Mouse (Mus musculus): ENCODE measurements at regions not wholly inside any gene's neighbourhood (a gene's known extent, or its start where the extent isn't known, plus 50 kb on each side); places are given as distances from the start of the nearest gene placed in this dataset.

DNA sequence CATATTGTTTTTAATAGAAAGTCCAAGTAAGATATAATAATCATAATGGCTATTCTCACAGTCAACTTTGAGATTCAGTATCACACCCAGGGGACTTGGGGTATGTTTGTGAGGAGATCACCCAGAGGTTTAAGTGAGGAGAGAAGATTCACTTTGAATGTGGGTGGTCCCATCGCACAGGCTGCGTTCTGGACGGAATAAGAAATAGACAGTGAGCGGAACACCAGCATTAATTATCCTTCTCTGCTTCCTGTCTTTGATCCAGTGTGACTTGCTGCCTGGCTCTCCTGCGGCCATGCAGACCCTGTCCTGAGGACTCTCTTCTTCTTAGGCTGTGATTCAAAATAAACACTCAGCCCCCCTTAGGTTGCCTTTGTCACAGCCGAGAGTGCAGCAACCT is 60.6 kb upstream of the Kras start:
- no peak for DNase-seq

DNA sequence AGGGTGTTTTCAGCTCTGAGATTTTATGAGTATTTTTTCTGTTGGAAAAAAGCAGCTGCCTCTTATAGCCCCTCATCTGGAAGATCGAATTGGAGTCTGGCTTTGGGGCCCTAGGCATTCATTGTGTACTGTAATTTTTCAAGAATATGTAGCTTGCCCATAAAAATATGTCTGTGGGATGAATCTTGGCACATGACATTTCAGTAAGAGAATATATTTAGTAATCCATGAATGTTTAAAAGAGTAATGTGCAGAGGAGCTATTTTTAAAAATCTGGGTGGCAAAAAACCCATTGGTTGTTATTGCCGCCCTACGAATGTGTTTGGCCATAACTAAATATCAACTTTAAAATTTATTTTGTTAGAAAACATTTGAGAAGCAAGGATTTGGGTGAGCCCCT is 59.0 kb upstream of the Kras start:
- DNase-seq = no peak

DNA sequence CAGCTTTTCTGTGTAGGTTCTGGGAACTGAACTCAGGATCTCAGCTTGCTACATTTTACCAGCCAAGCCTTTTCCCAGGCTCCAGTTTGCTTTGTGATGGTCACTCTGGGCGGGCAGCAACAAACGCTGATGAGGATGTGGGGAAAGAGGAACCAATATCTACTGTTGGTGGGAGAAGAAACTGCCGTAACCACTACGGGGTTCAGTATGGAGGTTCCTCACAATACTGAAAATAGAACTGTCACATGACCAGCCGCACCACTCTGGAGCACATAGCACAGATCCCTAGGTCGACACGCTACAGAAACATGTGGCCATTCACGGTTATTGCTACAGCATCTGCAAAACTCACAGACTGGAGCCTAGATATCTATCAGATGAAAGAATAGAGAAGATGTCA is 57.2 kb upstream of the Kras start:
- peak; percentile 12 for DNase-seq

DNA sequence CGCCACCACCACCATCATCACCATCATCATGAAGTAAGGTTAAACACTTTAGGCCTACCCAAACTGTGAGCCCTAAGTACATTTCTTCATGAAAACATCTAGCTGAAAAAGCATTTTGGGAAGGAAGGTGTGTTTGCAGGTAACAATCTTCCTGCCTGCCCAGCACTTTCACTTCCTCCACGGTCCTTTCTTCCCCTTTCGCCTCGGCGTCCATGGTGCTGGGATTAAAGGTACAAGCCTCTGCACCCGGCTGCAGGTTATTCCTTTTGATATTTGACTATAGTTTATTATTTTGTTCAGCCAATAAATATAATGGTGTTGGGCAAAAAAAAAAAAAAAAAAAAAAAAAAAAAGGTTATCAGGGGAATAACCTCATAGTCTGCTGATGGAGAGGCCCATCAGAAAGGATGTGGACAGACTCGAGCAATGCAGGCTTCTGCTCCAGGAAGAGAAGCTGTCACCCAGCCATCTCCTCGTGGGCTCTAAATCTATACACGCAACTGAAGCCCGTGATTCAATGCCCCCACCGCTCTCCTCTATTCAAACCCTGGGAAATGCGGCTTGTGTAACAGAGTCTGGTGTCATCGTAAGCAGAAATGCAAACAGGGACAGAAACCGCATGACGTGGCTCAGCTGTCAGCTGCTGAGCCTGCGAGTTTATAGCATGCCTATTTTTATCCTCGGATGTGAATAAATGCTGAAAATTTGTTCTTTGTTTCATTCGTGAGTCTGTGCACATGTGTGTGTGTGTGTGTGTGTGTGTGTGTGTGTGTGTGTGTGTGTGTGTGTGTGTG is 56.5 kb upstream of the Kras start:
- peak; percentile 23 for DNase-seq

DNA sequence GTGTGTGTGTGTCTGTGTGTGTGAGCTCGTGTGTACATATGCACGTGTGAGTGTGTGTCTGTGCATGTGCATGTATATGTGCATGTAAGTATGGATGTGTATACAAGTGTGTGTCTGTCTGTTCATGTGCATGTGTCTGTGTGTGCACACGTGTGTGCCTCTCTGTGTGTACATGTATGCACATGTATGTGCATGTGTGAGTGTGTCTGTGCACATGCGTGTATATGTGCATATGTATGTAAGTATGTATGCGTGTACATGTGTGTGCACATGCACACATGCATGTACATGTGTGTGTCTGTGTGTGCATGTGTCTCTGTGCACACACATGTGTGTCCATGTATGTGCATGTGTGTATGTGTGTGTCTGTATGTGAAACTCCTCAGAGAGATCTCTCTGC is 55.6 kb upstream of the Kras start:
- DNase-seq = no peak

DNA sequence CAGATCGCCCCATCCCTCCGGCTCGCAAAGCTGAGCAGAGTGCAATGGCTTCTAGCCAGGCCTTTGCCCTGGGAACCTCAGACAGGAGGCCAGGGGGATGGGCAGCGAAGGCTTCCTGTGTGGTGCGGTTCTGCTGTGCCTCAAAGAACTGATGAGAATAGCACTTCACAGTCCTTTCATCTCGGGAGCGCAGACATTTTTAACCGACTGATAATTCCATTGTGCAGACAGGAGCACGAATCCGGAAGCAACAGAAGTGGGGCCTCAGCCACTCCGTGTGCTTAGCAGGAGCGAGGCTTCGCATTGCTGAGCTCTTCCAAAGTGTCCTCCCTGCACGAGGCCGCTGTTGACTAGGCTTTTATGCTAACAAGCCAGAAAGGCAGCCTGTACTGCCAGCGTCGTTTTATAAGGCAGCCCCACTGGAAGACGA is 53.6 kb upstream of the Kras start:
- DNase-seq = peak; percentile 65

DNA sequence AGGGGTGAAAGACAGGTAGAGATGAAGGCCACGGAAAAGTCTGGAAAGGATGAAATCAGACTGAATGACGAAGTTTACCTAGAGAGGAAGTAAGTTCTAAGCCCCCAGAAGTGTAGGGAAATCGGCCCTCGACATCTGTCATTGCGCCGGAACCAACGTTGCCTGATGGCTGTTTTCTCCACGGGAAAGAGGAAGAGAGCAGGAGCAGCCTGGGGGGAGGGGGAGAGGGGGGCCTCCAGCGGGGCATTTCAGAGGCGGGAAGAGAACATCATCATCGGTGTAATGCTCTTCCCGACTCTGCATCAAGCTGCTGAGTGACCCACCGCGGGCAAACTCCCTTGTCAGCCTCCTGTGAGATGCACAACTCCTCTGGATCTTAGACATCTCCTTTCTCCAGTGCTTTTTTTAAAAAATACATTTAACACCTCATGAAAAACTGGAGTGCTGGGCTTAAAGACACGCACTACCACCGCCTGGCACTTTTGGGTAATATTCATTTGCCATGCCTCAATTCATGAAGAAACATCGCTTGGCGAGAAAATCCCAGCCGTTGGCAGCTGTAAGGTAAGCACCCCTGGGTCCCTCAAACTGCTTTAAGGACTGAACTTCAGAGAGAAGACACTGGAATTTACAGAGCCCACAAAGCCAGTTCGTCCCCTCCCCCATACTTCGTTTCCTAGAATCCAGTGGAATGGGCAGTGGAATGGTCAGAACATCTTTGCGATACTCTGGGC is 53.0 kb upstream of the Kras start:
- peak; percentile 60 for DNase-seq

DNA sequence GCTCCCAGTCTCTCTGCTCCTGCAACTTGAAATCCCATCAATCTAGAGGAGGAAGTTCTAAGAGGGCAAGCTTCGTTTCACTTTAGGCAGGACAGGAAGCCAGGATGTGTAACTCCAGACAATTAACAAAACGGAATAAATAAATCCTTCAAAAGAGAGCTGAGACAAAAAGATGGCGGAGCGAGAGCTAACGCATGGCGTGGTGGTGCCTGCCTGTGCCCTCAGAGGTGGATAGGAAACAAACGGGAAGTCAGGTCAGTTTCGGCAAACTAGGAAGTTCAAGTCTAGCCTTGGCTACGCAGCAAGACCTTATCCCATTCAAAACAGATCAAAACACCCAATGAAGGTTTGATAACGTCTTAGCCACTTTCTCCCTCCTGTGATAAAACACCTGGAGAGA is 52.1 kb upstream of the Kras start:
- DNase-seq = no peak

DNA sequence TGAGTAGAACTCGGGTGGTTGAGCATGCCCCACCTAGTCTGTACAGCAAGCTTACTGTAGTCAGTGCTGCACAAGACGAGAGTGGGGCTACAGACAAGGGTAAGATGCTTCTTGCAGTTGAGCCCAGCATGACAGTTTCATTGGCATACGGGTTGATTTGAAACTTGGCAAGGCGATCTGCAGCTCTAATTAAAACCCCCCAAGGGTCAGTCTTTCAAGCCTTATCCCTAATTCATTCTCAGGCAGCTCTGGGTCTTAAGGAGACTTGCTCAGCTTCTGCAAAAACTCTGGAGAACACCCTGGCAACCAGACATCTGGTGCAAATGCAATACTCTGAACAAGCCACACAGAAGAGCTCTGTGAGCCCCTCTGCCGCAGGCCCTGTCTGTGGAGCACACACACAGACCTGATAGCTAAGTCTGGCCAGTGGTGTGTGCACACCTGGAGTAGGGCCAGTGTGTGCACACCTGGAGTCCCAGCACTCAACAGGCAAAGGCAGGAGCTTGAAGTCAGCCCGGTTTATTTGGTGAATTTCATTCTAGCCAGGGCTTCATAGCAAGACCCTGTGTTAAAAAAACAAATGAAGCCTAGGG is 50.3 kb upstream of the Kras start:
- DNase-seq = no peak

Measured in liver (tissue).